Mouse (Mus musculus) ES-Bruce4 (cell line): Measurements from ENCODE around the gene Glrx2. TPM values are rescaled to one million over a fixed set of nuclear protein-coding genes. Genes with fewer than 3 reads are reported as not detected.

ENCODE experiments used
- H3K27ac ChIP-seq: 2 replicates; pipeline ENCODE4 v1.5.1; 2012; ENCODE audit warnings: low read length, inconsistent platforms; ENCODE audit not compliant: insufficient read depth
- H3K27me3 ChIP-seq: 2 replicates; pipeline ENCODE4 v1.6.1; 2012; ENCODE audit warnings: mild to moderate bottlenecking, low read length, inconsistent platforms; ENCODE audit not compliant: control insufficient read depth, poor library complexity, insufficient read depth, severe bottlenecking
- H3K36me3 ChIP-seq: 2 replicates; pipeline ENCODE4 v1.6.1; 2012; ENCODE audit warnings: inconsistent platforms, mild to moderate bottlenecking, low read length, moderate library complexity; ENCODE audit not compliant: control insufficient read depth, poor library complexity, insufficient read depth, severe bottlenecking
- H3K4me1 ChIP-seq: one replicate; pipeline ENCODE4 v1.8.1; 2011; ENCODE audit warnings: low read length; ENCODE audit not compliant: control insufficient read depth, insufficient read depth
- H3K4me3 ChIP-seq: 2 replicates; pipeline ENCODE4 v1.5.1; 2011; ENCODE audit warnings: low read depth, mild to moderate bottlenecking, low read length
- H3K9ac ChIP-seq: 2 replicates; pipeline ENCODE4 v1.6.1; 2012; ENCODE audit warnings: low read depth, mild to moderate bottlenecking, inconsistent platforms; ENCODE audit not compliant: poor library complexity, severe bottlenecking
- H3K9me3 ChIP-seq: replicated peaks from 2 replicates; pipeline ENCODE4 v1.6.1; 2012; ENCODE audit warnings: mild to moderate bottlenecking, low read length, inconsistent platforms; ENCODE audit not compliant: control insufficient read depth, poor library complexity, insufficient read depth, severe bottlenecking
- CTCF ChIP-seq: IDR thresholded peaks from one replicate; pipeline ENCODE4 v1.8.1; 2011; ENCODE audit warnings: low read depth, low read length
- EP300 ChIP-seq: IDR thresholded peaks from 2 replicates; pipeline ENCODE4 v1.6.1; 2011; ENCODE audit warnings: low read depth, low read length; ENCODE audit not compliant: insufficient read depth
- POLR2A ChIP-seq: IDR thresholded peaks from one replicate; pipeline ENCODE4 v1.8.1; 2011; ENCODE audit warnings: low read length; ENCODE audit not compliant: insufficient read depth
- polyA plus RNA-seq: library from polyadenylated mRNA; stranded (reverse); fragments of >200 nt; gene quantifications from 2 replicates; pipeline ENCODE4 v1.2.4, GENCODE M21; 2011; ENCODE audit warnings: low read depth; ENCODE audit not compliant: missing spikeins, insufficient read depth, insufficient read length

Glrx2 gene
- polyA plus RNA-seq, 1 experiment: 42.3 TPM

GRCm38 (mm10) chr1:143727701-143728445 lies 11.7 kb downstream of the Glrx2 start:
- no peak for TF ChIP-seq POLR2A

DNA sequence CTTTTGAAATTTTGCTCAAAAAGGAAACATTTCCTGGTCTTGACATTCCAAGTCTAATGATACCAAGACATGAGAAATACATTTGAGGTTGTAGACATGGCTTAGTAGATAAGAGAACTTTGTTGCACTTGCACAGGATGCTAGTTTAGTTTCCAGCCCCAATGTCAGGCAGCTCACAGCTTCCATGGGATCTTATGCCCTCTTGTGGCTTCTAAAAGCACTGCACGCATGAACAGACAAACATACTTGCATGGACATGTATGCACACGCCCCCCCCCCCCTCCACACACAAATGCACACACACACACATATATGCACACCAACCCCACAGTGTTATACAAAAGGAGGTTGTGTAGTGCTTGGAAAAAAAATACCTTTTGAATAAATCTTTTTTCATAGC lies 14.8 kb downstream of the Glrx2 start:
- Histone ChIP-seq H3K4me1 (peaks cover 1% of the 10 kb centered on the region), H3K9ac (no peak overlapping the region), H3K27me3 (no peaks in the 10 kb centered on the region), H3K9me3 (no peaks in the 10 kb centered on the region), H3K27ac (0 out of 2 replicates have a peak overlapping the region, but pooled peaks have one; percentile 40), H3K36me3 (no peaks in the 10 kb centered on the region), H3K4me3 (no peak overlapping the region)
- TF ChIP-seq POLR2A: no peak
- TF ChIP-seq EP300: no peak
- peak; percentile 54 for TF ChIP-seq CTCF

More at GRCm38 (mm10) chr1:143727701-143728445, 11.7 kb downstream of the Glrx2 start:
- Histone ChIP-seq H3K27ac (no peak overlapping the region), H3K4me1 (no peaks in the 10 kb centered on the region), H3K4me3 (no peak overlapping the region), H3K27me3 (no peaks in the 10 kb centered on the region), H3K9ac (no peak overlapping the region), H3K9me3 (no peaks in the 10 kb centered on the region), H3K36me3 (no peaks in the 10 kb centered on the region)

DNA sequence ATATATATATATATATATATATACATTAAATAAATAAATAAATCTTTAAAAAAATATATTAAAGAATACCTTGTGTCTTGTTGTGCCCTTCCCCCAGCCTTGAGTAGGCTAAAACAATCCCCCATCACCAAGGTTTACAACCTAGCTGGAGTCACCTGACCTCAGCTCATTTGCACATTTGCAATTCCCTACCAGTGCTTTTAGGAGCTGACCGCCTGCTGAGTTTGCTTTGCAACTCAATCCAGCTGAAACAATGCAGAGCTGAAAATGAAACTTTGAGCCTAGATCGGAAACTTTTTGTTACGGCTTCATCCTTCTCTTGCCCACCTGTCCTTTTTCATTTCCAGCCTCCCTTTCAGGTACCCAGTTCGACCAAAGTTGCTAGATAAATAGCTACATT lies 15.6 kb downstream of the Glrx2 start:
- Histone ChIP-seq H3K4me3 (no peak overlapping the region), H3K27ac (peak overlapping the region; percentile 97), H3K27me3 (no peaks in the 10 kb centered on the region)

DNA sequence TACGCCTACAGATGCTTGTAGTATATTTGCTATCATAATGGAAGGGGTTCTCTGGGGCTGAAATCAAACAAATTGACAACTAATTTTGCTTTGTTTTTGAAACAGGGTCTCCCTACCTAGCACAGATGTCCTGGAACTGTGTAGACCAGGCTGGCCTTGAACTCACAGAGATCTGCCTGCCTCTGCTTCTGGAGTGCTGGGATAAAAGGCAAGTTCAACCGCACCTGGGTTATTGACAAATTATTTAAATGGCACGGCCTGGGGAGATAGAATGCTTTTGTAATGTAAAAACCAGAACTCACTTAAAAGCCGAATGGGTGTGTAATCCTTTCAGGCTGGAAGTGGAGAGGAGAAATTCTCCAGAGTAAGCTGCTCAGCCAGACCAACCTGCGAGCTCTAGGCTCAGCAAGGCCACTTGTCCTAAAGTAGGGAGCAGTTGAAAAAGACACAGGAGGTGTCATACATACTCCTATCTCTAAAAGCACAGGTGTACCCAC lies 17.8 kb downstream of the Glrx2 start:
- Histone ChIP-seq H3K36me3 (no peaks in the 10 kb centered on the region), H3K27me3 (no peaks in the 10 kb centered on the region), H3K9me3 (no peaks in the 10 kb centered on the region), H3K27ac (peak overlapping the region; percentile 65), H3K4me1 (peaks cover 1% of the 10 kb centered on the region), H3K4me3 (no peak overlapping the region), H3K9ac (no peak overlapping the region)
- TF ChIP-seq POLR2A (no peak), CTCF (no peak), EP300 (peak; percentile 58; the same call in 1 of the 2 replicates)

More for the DNA sequence above, 15.6 kb downstream of the Glrx2 start:
- H3K4me1 ChIP-seq: peaks cover 1% of the 10 kb centered on the region
- no peak overlapping the region for H3K9ac ChIP-seq
- H3K36me3 ChIP-seq: no peaks in the 10 kb centered on the region
- TF ChIP-seq EP300 (peak; percentile 87), CTCF (no peak)
- H3K9me3 ChIP-seq: no peaks in the 10 kb centered on the region

GRCm38 (mm10) chr1:143738811-143739210 lies 22.7 kb downstream of the Glrx2 start:
- peak overlapping the region; percentile 89 for H3K9ac ChIP-seq
- peak overlapping the region; percentile 35 for H3K27ac ChIP-seq
- TF ChIP-seq POLR2A: no peak
- no peak for TF ChIP-seq EP300
- TF ChIP-seq CTCF: no peak
- H3K27me3 ChIP-seq: no peaks in the 10 kb centered on the region
- H3K4me3 ChIP-seq: peak overlapping the region; percentile 96
- peaks cover 2% of the 10 kb centered on the region; the same call in 1 of the 2 replicates for H3K36me3 ChIP-seq
- peaks cover 1% of the 10 kb centered on the region for H3K4me1 ChIP-seq
- no peaks in the 10 kb centered on the region for H3K9me3 ChIP-seq
